Mouse (Mus musculus) kidney, adult 2 months (tissue): ENCODE measurements at regions not wholly inside any gene's neighbourhood (a gene's known extent, or its start where the extent isn't known, plus 50 kb on each side); places are given as distances from the start of the nearest gene placed in this dataset.
A peak's percentile ranks its signal among the peaks of the same experiment; 100 is the strongest.

ENCODE experiments used
- DNase-seq: peaks from one replicate; pipeline ENCODE4 v3.0.0; 2021
- H3K27ac ChIP-seq: fragments of 200-500 bp; 2 replicates; pipeline ENCODE4 v1.5.1; 2012; ENCODE audit warnings: low read depth, low read length, control low read depth, inconsistent platforms; ENCODE audit not compliant: insufficient read depth
- H3K27me3 ChIP-seq: fragments of 200-500 bp; replicated peaks from 2 replicates; pipeline ENCODE4 v1.6.1; 2012; ENCODE audit warnings: mild to moderate bottlenecking, moderate library complexity, low read length, inconsistent platforms; ENCODE audit not compliant: control insufficient read depth, insufficient read depth
- H3K36me3 ChIP-seq: fragments of 200-500 bp; 2 replicates; pipeline ENCODE4 v1.6.1; 2012; ENCODE audit warnings: mild to moderate bottlenecking, moderate library complexity, low read length, inconsistent platforms; ENCODE audit not compliant: control insufficient read depth, insufficient read depth
- H3K4me1 ChIP-seq: fragments of 200-500 bp; 2 replicates; pipeline ENCODE4 v1.6.1; 2011; ENCODE audit warnings: low read length; ENCODE audit not compliant: control insufficient read depth, insufficient read depth
- H3K4me3 ChIP-seq: fragments of 200-500 bp; 2 replicates; pipeline ENCODE4 v1.5.1; 2011; ENCODE audit warnings: mild to moderate bottlenecking, low read depth, low read length, control low read depth; ENCODE audit not compliant: insufficient read depth
- CTCF ChIP-seq: fragments of 200-500 bp; conservative IDR thresholded peaks from 2 replicates; pipeline ENCODE4 v1.5.1; 2011; ENCODE audit warnings: low read depth, mild to moderate bottlenecking, control low read depth, low read length, moderate library complexity, mixed read lengths; ENCODE audit not compliant: insufficient read depth, insufficient read length
- POLR2A ChIP-seq: fragments of 200-500 bp; IDR thresholded peaks from one replicate; pipeline ENCODE4 v1.6.1; 2011; ENCODE audit warnings: low read depth, low read length, control low read depth
- WGBS: fragments of 180-500 bp; shearing (Covaris S2); methylation state at CpG from one replicate; pipeline ENCODE4 v1.1.7; 2018; 5-methylcytosine and 5-hydroxymethylcytosine counted together

DNA sequence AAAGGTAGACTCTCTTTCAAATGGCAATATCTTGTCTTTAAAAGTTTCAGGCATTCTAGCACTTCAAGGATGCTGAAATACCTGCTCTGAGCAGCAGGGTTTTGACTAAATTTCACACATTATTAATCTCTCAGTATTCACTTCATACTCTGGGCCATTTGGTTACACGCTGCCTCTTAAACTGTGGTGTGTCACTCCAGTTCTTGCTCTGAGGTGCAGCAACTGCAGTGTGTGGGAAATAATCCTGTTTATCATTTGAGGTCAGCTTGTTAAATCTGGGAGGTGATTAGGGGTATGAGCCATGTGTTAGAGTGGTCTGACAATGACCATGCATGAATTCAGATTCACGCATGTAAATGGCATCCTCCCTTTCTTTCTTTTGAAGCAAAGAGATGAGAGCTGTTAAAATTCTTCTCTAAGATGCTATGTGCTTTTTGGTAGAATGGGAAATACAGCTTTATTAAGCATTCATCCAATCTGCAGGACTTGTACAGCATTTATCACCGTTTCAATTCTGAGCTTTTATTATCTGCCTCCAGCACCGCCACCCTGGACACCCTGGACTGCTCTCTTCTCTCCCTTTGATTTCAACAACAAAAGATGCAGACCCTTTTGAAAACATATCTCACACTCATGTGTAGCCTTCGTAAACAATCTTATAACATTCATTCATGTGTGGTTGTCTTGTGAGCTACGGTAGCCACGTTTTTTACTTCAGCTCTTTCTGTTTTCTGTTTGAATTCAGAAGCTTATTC, 362.4 kb upstream of the Gm38303 start:
- DNase-seq, result no peak
- no peak for TF ChIP-seq CTCF
- TF ChIP-seq POLR2A, result no peak
- Histone ChIP-seq H3K27ac (no peak overlapping the region), H3K4me1 (no peaks in the 10 kb centered on the region), H3K4me3 (no peak overlapping the region), H3K36me3 (no peaks in the 10 kb centered on the region), H3K27me3 (no peaks in the 10 kb centered on the region)
- WGBS, result 80% methylated on average over 7 of the region's 7 CpGs

DNA sequence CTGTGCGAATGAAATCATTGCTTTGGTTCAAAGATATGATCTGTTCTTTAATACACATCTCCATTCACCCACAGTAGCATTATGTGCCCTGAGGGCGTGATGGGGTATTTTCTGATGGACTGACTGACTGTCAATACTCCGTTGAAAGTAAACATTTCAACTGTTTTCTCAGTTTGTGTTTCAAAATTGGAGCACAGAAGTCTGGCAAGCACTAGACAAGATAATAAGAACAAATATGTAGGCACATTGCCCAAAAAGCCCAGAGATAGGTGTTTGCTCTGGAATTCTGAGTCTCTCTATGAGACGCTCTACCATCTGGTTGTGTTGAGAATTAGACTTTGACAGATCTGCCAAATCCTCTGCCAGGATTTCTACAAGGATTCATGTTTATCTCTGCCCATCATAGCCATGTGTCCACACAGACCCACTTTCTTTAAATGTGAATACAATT, 350.0 kb upstream of the Gm38303 start:
- 45% methylated on average over 4 of the region's 4 CpGs for WGBS
- TF ChIP-seq CTCF (no peak), POLR2A (no peak)

DNA sequence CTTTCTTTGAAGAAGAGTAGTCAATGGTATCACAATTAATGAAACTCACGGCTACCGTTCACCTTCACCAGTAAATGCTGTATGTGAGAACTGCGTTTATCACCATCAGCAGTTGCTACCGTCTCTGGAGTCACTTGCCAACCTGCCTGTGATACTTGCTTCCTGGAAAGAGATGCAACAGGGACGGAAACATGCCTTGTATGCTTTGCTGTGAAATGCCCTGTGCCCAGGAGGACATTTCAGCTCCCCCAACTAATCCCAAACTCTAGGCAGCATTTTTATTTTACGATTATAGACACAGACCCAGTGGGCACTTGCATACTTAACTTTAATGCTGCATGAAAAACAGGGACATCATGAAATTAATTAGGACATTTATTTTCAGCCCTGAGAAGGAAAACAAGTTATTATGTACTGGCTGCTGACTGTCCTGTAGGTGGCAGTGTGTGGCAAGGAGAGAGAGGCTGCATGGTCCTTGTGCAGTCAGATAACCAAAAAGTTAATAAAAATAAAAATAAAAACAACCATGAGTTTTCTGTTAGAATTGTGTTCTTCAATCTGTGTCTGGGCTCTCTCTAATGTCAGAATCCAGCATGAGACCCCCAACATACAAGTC, 349.5 kb upstream of the Gm38303 start:
- H3K36me3 ChIP-seq, result no peaks in the 10 kb centered on the region
- H3K4me3 ChIP-seq, result no peak overlapping the region
- no peaks in the 10 kb centered on the region for H3K4me1 ChIP-seq
- H3K27me3 ChIP-seq, result no peaks in the 10 kb centered on the region
- 52% methylated on average over 6 of the region's 6 CpGs for WGBS
- TF ChIP-seq POLR2A (no peak), CTCF (peak; percentile 76)
- peak; percentile 32 for DNase-seq
- no peak overlapping the region for H3K27ac ChIP-seq

More for the DNA sequence above, 350.0 kb upstream of the Gm38303 start:
- Histone ChIP-seq H3K4me3 (no peak overlapping the region), H3K36me3 (no peaks in the 10 kb centered on the region), H3K27me3 (no peaks in the 10 kb centered on the region), H3K4me1 (no peaks in the 10 kb centered on the region), H3K27ac (no peak overlapping the region)
- no peak for DNase-seq

DNA sequence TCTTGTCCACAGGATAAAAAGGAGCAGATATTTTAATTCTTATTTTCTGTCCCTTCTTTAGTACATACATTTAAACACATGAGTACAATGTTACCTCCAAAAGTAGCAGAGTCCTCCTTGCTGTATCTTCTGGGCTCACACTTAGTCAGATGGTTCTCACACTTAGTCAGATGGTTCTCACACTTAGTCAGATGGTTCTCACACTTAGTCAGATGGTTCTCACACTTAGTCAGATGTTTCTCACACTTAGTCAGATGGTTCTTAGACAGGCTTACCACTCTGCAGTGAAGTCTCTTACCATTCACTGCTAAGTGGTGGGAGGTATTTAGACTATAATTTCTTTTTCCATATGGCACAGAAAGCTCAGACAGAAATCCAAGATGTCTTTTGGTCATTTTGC, 346.5 kb upstream of the Gm38303 start:
- Histone ChIP-seq H3K27ac (no peak overlapping the region), H3K4me3 (no peak overlapping the region), H3K27me3 (no peaks in the 10 kb centered on the region), H3K4me1 (no peaks in the 10 kb centered on the region), H3K36me3 (no peaks in the 10 kb centered on the region)
- no peak for DNase-seq
- TF ChIP-seq POLR2A (no peak), CTCF (no peak)

DNA sequence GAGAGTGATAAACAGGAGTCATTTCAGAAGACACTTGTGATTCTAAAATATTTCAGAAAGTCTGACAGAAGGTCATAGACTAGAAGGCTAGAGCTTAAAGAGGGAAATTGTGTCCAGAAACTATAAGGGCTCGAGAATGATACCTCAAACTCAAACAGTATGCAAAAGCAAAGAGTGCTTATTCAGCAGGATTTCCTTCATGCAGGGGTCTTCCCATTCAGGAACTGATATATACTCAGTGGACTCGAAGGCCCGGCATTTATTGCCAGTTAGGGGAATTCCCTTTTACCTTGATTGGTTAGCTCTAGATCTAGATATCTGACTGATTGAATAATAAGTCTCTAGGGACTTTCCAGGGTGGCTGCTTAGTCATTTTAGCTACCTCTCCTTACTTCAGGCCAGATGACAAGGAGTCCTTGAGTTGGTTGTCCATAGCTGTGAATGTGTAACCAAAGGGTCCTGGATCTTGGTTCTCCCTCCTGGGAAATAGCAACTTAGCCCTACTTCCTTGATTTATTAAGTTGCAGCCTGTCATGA, 312.6 kb upstream of the Gm38303 start:
- no peak overlapping the region for H3K27ac ChIP-seq
- TF ChIP-seq CTCF, result no peak
- no peak for TF ChIP-seq POLR2A
- 75% methylated on average over 3 of the region's 3 CpGs for WGBS
- no peak overlapping the region for H3K4me3 ChIP-seq
- no peaks in the 10 kb centered on the region for H3K36me3 ChIP-seq
- H3K4me1 ChIP-seq, result no peaks in the 10 kb centered on the region
- no peaks in the 10 kb centered on the region for H3K27me3 ChIP-seq
- DNase-seq, result no peak
